Mouse (Mus musculus) adrenal gland, adult 8-10 months (tissue): ENCODE results near the gene Lrrc75a. TPM values are rescaled to one million over a fixed set of nuclear protein-coding genes. Genes with fewer than 3 reads are reported as not detected.
A peak's percentile ranks its signal among the peaks of the same experiment; 100 is the strongest.
"Not testable (repeated sequence)": the region's sequence is repeated elsewhere in the genome, so short reads cannot be mapped to it uniquely, and the experiment has no call there.

Experiments
- DNase-seq: peaks from one replicate; pipeline ENCODE4 v3.0.0; 2022
- total RNA-seq, 4 experiments: library from RNA; stranded (reverse); gene quantifications; 2 replicates each; pipeline ENCODE4 v1.2.4; 2022

The Lrrc75a gene
- 10 to 100 TPM; 30.3 to 54.2 (median 37.9) TPM for total RNA-seq

- DNase-seq: no peak
These were observed at the start of gene Lrrc75a for GRCm38 (mm10) chr11:62647661-62648590. TSS of gene Lrrc75a (minus strand) at chr11:62648523.

DNA sequence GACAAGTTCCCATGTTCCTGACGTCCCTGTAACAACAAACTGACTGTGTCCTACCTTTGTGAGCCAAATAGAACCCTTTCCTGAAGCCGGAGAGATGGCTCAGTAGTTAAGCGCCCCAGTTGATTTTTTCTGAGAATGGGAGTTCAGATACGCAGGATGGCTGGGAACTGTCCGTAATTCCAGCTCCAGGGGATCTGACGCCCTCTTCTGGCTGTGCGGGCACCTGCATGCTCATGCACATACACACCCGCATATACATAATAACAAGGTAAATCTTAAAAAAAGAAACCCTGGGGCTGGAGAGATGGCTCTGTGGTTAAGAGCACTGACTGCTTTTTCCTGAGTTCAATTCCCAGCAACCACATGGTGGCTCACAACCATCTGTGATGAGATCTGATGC lies 46.8 kb upstream of the Lrrc75a start:
- no peak for DNase-seq

GRCm38 (mm10) chr11:62693299-62694184 lies 45.2 kb upstream of the Lrrc75a start:
- no peak for DNase-seq

GRCm38 (mm10) chr11:62691592-62691991 lies 43.3 kb upstream of the Lrrc75a start:
- no peak for DNase-seq

GRCm38 (mm10) chr11:62679954-62680353 lies 31.6 kb upstream of the Lrrc75a start:
- no peak for DNase-seq

DNA sequence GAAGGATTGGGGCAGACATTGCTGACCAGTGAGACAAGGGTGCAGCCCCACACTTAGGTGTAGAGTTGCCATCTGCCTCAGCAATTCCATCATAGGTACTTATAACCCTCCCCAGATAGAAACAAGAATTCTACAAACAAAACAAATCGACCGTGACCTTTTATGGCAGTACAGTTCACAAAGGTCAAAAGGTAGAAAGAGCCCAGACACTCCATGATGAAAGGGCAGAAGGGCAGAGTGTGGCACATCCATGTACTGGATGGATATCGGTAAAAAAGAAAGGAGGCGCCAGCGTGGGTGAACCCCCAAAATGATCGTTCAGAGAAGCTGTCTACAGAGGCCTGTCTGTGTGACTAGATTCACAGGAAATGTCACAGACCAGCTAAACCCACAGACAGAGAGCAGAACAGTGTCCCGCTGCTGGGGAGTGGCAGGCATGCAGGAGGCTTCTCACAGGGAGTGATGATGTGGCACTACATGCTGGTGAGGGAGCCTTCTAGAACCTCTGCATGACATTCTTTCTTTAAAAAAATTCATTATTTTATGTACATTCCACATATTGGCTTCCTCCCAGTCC lies 30.5 kb upstream of the Lrrc75a start:
- DNase-seq: no peak

GRCm38 (mm10) chr11:62676290-62676596 lies 27.9 kb upstream of the Lrrc75a start:
- DNase-seq: no peak

DNA sequence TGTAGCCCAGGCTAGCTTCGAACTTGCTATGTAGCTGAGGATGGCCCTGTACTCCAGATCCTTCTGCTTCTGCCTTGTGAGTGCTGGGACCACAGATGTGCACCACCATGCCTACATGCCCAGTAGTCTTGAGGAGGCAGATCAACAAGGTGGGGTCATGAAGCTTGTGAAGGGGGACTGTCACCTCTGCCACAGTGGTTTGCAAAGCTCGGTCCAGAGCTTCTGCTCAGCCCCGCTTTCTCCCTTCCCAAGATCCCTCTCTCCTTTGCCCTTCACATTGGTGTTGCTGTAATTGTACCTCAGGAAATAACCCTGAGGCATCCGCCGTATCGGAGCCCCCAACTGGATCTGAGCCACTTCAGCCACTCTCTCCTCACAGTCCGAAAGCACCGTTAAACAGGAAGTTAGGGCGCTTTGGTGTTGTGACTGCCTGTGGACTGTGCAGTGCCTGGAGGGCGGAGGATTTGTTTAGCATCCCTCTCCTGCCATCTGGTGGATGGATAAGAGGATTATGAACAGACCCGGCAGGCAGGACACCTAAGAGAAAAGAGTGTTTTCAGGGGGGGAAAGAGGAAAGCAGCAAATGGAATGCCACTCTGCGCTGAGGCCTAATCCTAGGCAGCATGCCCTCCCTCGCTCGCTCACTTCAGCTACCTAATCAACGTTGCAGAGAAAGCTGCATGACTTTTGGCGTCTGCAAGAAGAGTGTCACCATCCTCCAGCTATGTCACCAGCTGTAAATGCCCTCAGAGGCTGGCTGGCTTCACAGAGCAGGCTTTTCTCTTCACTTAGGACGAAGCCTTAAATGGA lies 27.4 kb upstream of the Lrrc75a start:
- peak; percentile 61 for DNase-seq

GRCm38 (mm10) chr11:62670006-62670405 lies 21.7 kb upstream of the Lrrc75a start:
- DNase-seq: no peak

GRCm38 (mm10) chr11:62669471-62669870 lies 21.1 kb upstream of the Lrrc75a start:
- DNase-seq: no peak

DNA sequence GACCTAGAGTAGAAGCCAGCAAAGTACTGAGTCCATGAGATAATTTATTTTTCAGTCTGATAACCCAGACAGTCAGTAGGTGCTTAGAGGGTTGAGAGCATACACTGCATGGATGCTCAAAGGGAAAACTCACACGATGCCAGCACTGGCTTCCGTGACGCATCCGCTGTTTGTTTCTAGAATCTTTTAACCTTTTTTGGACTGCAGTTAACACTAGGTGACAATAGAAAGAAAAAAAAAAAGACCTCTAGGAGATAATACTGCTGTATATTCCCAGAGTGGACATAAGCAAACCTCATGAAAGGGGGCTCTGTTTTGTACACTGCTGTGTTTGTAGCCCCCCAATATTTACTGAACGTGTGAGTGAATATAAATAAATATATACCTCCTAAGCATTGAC lies 20.7 kb upstream of the Lrrc75a start:
- DNase-seq: no peak

DNA sequence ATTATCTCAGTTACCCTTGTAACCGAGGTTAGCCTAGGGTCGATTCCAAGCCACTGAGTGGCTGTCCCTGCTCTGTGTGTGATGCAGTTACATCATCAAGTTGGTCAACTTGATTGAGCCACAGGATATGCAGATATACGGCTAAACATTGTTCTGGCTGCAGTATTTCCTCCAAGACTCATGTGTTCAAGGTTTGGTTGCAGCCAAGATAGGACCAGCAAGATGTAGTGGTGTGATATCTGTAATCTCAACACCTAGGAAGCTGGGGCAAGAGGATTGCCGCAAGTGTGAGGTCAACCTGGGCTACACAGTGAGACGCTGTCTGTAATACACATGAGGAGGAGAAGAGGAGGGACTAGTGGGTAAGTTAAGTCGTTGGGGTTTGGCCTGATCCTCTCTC lies 15.9 kb upstream of the Lrrc75a start:
- no peak for DNase-seq

- DNase-seq: no peak
These were observed 12.6 kb upstream of the Lrrc75a start for GRCm38 (mm10) chr11:62660885-62661284.

- no peak for DNase-seq
These were observed 3.8 kb upstream of the Lrrc75a start for GRCm38 (mm10) chr11:62652080-62652479.

DNA sequence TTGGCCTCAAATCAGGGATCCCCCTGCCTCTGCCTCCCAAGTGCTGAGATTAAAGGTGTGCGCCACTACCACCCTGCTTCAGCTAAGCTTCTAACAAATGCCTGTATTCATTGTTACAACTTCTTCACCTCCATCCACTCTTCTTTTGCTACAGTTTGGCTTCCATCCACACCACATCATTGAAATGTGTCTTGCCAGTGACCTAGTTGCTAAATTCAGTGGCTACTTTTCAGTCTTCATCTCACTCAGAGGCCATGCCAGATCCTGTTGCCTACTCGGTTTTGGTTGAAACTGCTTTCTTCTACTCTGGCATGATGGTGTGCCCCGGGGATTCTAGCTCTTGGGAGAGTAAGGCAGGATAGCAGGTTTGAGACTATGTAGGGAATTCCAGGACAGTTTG lies 3.2 kb upstream of the Lrrc75a start:
- DNase-seq: no peak

GRCm38 (mm10) chr11:62649803-62650202 lies 1.5 kb upstream of the Lrrc75a start:
- not testable (repeated sequence) for DNase-seq

GRCm38 (mm10) chr11:62648591-62649391 lies 468 bp upstream of the Lrrc75a start, which contains the start of gene Mmgt2:
TSS of gene Mmgt2 (plus strand) at chr11:62648664.
- peak; percentile 90 for DNase-seq

- DNase-seq: no peak
These were observed 1.3 kb downstream of the Lrrc75a start for GRCm38 (mm10) chr11:62646958-62647515.

- no peak for DNase-seq
These were observed 1.9 kb downstream of the Lrrc75a start for GRCm38 (mm10) chr11:62646495-62646843.

- DNase-seq: no peak
These were observed 2.4 kb downstream of the Lrrc75a start for GRCm38 (mm10) chr11:62645732-62646494.
